Mouse (Mus musculus) CH12.LX (cell line): Measurements from ENCODE around the gene Dedd. TPM values are rescaled to one million over a fixed set of nuclear protein-coding genes. Genes with fewer than 3 reads are reported as not detected.

Experiments
- DNase-seq: peaks from one replicate; pipeline ENCODE4 v3.0.0-alpha.2; 2013; ENCODE audit errors: extremely low read depth
- H3K27ac ChIP-seq: 2 replicates; pipeline ENCODE4 v1.5.1; 2012; ENCODE audit warnings: low read depth, mild to moderate bottlenecking, control low read depth, moderate library complexity; ENCODE audit not compliant: insufficient read depth
- H3K27me3 ChIP-seq: replicated peaks from 2 replicates; pipeline ENCODE3; 2012; ENCODE audit warnings: inconsistent platforms
- H3K36me3 ChIP-seq, 2 experiments: replicated peaks in 1 of 2; 2 replicates each; pipeline versions ENCODE3 to v1.6.1; 2012; ENCODE audit warnings: inconsistent platforms in 1 of 2, low read length in 1 of 2, mild to moderate bottlenecking in 1 of 2, mixed read lengths in 1 of 2, moderate library complexity in 1 of 2; ENCODE audit not compliant: control insufficient read depth in 1 of 2, insufficient read depth in 1 of 2
- H3K4me1 ChIP-seq, 2 experiments: 2 replicates each; pipeline ENCODE4 v1.6.1; 2012; ENCODE audit warnings: inconsistent platforms in 1 of 2, moderate library complexity in 1 of 2; ENCODE audit not compliant: insufficient read depth in 2 of 2, control insufficient read depth in 1 of 2
- H3K4me2 ChIP-seq: 2 replicates; pipeline ENCODE4 v1.6.1; 2012; ENCODE audit warnings: low read depth, mild to moderate bottlenecking, control low read depth; ENCODE audit not compliant: poor library complexity, insufficient read depth, severe bottlenecking
- H3K4me3 ChIP-seq, 3 experiments: fragments of 150-350 bp in 1 of 3; sonication (generic) in 1 of 3; replicated peaks in 1 of 3; 2 replicates each; pipeline versions ENCODE3 to v1.5.1; 2011 to 2012; ENCODE audit warnings: low read depth in 2 of 3, low read length in 2 of 3, mild to moderate bottlenecking in 2 of 3, moderate library complexity in 2 of 3, control low read depth in 1 of 3, improper control_type of control experiment in 1 of 3, inconsistent platforms in 1 of 3, mixed read lengths in 1 of 3; ENCODE audit not compliant: poor library complexity in 1 of 3
- H3K79me2 ChIP-seq: replicated peaks from 2 replicates; pipeline ENCODE4 v1.6.1; 2012; ENCODE audit warnings: mild to moderate bottlenecking, moderate library complexity; ENCODE audit not compliant: control insufficient read depth, poor library complexity, insufficient read depth, severe bottlenecking; ENCODE audit errors: extremely low read depth
- H3K9ac ChIP-seq: 2 replicates; pipeline ENCODE4 v1.6.1; 2012; ENCODE audit warnings: low read depth, mild to moderate bottlenecking, control low read depth, moderate library complexity; ENCODE audit not compliant: insufficient read depth
- H3K9me3 ChIP-seq: replicated peaks from 2 replicates; pipeline ENCODE3; 2012; ENCODE audit warnings: low read length, inconsistent platforms, mixed read lengths
- BHLHE40 ChIP-seq: IDR thresholded peaks from 2 replicates; pipeline ENCODE4 v1.6.1; 2011; ENCODE audit warnings: mild to moderate bottlenecking, low read depth, low read length, improper control_type of control experiment
- CHD1 ChIP-seq: IDR thresholded peaks from 2 replicates; pipeline ENCODE4 v1.6.1; 2012; ENCODE audit warnings: low read depth, low read length, improper control_type of control experiment, inconsistent platforms
- CHD2 ChIP-seq: IDR thresholded peaks from 2 replicates; pipeline ENCODE4 v1.6.1; 2011; ENCODE audit warnings: low read length, improper control_type of control experiment
- CTCF ChIP-seq, 2 experiments: IDR thresholded peaks in 1 of 2; conservative IDR thresholded peaks in 1 of 2; 2 replicates each; pipeline ENCODE4 v1.5.1; 2011 to 2012; ENCODE audit warnings: low read depth in 2 of 2, low read length in 2 of 2, improper control_type of control experiment in 1 of 2, inconsistent platforms in 1 of 2, mild to moderate bottlenecking in 1 of 2, moderate library complexity in 1 of 2
- E2F4 ChIP-seq: IDR thresholded peaks from 2 replicates; pipeline ENCODE4 v1.6.1; 2011; ENCODE audit warnings: low read depth, low read length, improper control_type of control experiment; ENCODE audit not compliant: insufficient replicate concordance
- ELF1 ChIP-seq: IDR thresholded peaks from 2 replicates; pipeline ENCODE4 v1.6.1; 2014; ENCODE audit warnings: low read depth, mild to moderate bottlenecking, inconsistent platforms, low read length, improper control_type of control experiment
- EP300 ChIP-seq: IDR thresholded peaks from 2 replicates; pipeline ENCODE4 v1.6.1; 2011; ENCODE audit warnings: low read length, improper control_type of control experiment
- ETS1 ChIP-seq: conservative IDR thresholded peaks from 2 replicates; pipeline ENCODE4 v1.6.1; 2012; ENCODE audit warnings: low read depth, mild to moderate bottlenecking, inconsistent platforms, low read length, improper control_type of control experiment, moderate library complexity
- GABPA ChIP-seq: IDR thresholded peaks from 2 replicates; pipeline ENCODE4 v1.6.1; 2012; ENCODE audit warnings: low read depth, low read length, improper control_type of control experiment, inconsistent platforms; ENCODE audit not compliant: insufficient replicate concordance
- HCFC1 ChIP-seq: IDR thresholded peaks from 2 replicates; pipeline ENCODE4 v1.6.1; 2012; ENCODE audit warnings: low read depth, mild to moderate bottlenecking, inconsistent platforms, low read length, improper control_type of control experiment
- IRF4 ChIP-seq: IDR thresholded peaks from 2 replicates; pipeline ENCODE4 v1.6.1; 2014; ENCODE audit warnings: low read depth, mild to moderate bottlenecking, inconsistent platforms, low read length, improper control_type of control experiment
- JUN ChIP-seq: IDR thresholded peaks from 2 replicates; pipeline ENCODE4 v1.6.1; 2011; ENCODE audit warnings: low read depth, mild to moderate bottlenecking, low read length, improper control_type of control experiment, moderate library complexity; ENCODE audit not compliant: insufficient read depth
- JUND ChIP-seq: conservative IDR thresholded peaks from 2 replicates; pipeline ENCODE4 v1.6.1; 2011; ENCODE audit warnings: low read depth, low read length, improper control_type of control experiment
- KAT2A ChIP-seq: IDR thresholded peaks from 2 replicates; pipeline ENCODE4 v1.6.1; 2012; ENCODE audit warnings: low read length, improper control_type of control experiment, inconsistent platforms; ENCODE audit not compliant: insufficient replicate concordance
- MAFK ChIP-seq: IDR thresholded peaks from 2 replicates; pipeline ENCODE4 v1.6.1; 2011; ENCODE audit warnings: low read length, improper control_type of control experiment; ENCODE audit not compliant: insufficient replicate concordance
- MAX ChIP-seq: IDR thresholded peaks from 2 replicates; pipeline ENCODE4 v1.6.1; 2011; ENCODE audit warnings: low read length, improper control_type of control experiment
- MAZ ChIP-seq: IDR thresholded peaks from 2 replicates; pipeline ENCODE4 v1.6.1; 2012; ENCODE audit warnings: low read depth, mild to moderate bottlenecking, inconsistent platforms, low read length, improper control_type of control experiment, moderate library complexity
- MEF2A ChIP-seq: IDR thresholded peaks from 2 replicates; pipeline ENCODE4 v1.6.1; 2014; ENCODE audit warnings: low read depth, mild to moderate bottlenecking, inconsistent platforms, low read length, improper control_type of control experiment, borderline replicate concordance
- MXI1 ChIP-seq: IDR thresholded peaks from 2 replicates; pipeline ENCODE4 v1.6.1; 2011; ENCODE audit warnings: mild to moderate bottlenecking, low read depth, low read length, improper control_type of control experiment
- MYC ChIP-seq: IDR thresholded peaks from 2 replicates; pipeline ENCODE4 v1.6.1; 2011; ENCODE audit warnings: low read depth, mild to moderate bottlenecking, improper control_type of control experiment, low read length
- NELFE ChIP-seq: IDR thresholded peaks from 2 replicates; pipeline ENCODE4 v1.6.1; 2011; ENCODE audit warnings: low read depth, low read length, improper control_type of control experiment
- NRF1 ChIP-seq: IDR thresholded peaks from 2 replicates; pipeline ENCODE4 v1.6.1; 2014; ENCODE audit warnings: low read depth, mild to moderate bottlenecking, inconsistent platforms, low read length, improper control_type of control experiment, moderate library complexity
- PAX5 ChIP-seq: IDR thresholded peaks from 2 replicates; pipeline ENCODE4 v1.6.1; 2012; ENCODE audit warnings: low read length, inconsistent platforms, mixed read lengths
- POLR2A ChIP-seq: IDR thresholded peaks from 2 replicates; pipeline ENCODE4 v1.6.1; 2011; ENCODE audit warnings: low read depth, mild to moderate bottlenecking, improper control_type of control experiment, low read length
- POLR2AphosphoS2 ChIP-seq: IDR thresholded peaks from 2 replicates; pipeline ENCODE4 v1.6.1; 2011; ENCODE audit warnings: low read depth, low read length, improper control_type of control experiment
- RAD21 ChIP-seq: IDR thresholded peaks from 2 replicates; pipeline ENCODE4 v1.6.1; 2011; ENCODE audit warnings: low read depth, mild to moderate bottlenecking, low read length, improper control_type of control experiment, moderate library complexity
- RCOR1 ChIP-seq: conservative IDR thresholded peaks from 2 replicates; pipeline ENCODE4 v1.6.1; 2012; ENCODE audit warnings: low read depth, mild to moderate bottlenecking, inconsistent platforms, low read length, improper control_type of control experiment
- SIN3A ChIP-seq: IDR thresholded peaks from 2 replicates; pipeline ENCODE4 v1.6.1; 2012; ENCODE audit warnings: low read length, improper control_type of control experiment, inconsistent platforms
- SMC3 ChIP-seq: IDR thresholded peaks from 2 replicates; pipeline ENCODE4 v1.6.1; 2011; ENCODE audit warnings: low read depth, low read length, improper control_type of control experiment
- TBP ChIP-seq: conservative IDR thresholded peaks from 2 replicates; pipeline ENCODE4 v1.6.1; 2011; ENCODE audit warnings: low read depth, low read length, improper control_type of control experiment
- TCF12 ChIP-seq: IDR thresholded peaks from 2 replicates; pipeline ENCODE4 v1.6.1; 2014; ENCODE audit warnings: low read depth, mild to moderate bottlenecking, inconsistent platforms, low read length, improper control_type of control experiment
- UBTF ChIP-seq: IDR thresholded peaks from 2 replicates; pipeline ENCODE4 v1.6.1; 2012; ENCODE audit warnings: low read depth, mild to moderate bottlenecking, inconsistent platforms, low read length, improper control_type of control experiment, moderate library complexity
- USF1 ChIP-seq: IDR thresholded peaks from 2 replicates; pipeline ENCODE4 v1.6.1; 2014; ENCODE audit warnings: low read depth, mild to moderate bottlenecking, inconsistent platforms, low read length, improper control_type of control experiment
- USF2 ChIP-seq: conservative IDR thresholded peaks from 2 replicates; pipeline ENCODE4 v1.6.1; 2011; ENCODE audit warnings: low read depth, low read length, improper control_type of control experiment
- ZC3H11A ChIP-seq: IDR thresholded peaks from 2 replicates; pipeline ENCODE4 v1.6.1; 2012; ENCODE audit warnings: low read depth, mild to moderate bottlenecking, inconsistent platforms, low read length, improper control_type of control experiment
- ZKSCAN1 ChIP-seq: IDR thresholded peaks from 2 replicates; pipeline ENCODE4 v1.6.1; 2012; ENCODE audit warnings: low read depth, inconsistent platforms, low read length, improper control_type of control experiment, borderline replicate concordance
- ZMIZ1 ChIP-seq: IDR thresholded peaks from 2 replicates; pipeline ENCODE4 v1.6.1; 2012; ENCODE audit warnings: low read depth, mild to moderate bottlenecking, inconsistent platforms, low read length, improper control_type of control experiment
- ZNF384 ChIP-seq: IDR thresholded peaks from 2 replicates; pipeline ENCODE4 v1.6.1; 2012; ENCODE audit warnings: low read depth, low read length, improper control_type of control experiment, inconsistent platforms
- dilution Hi-C: fragments of 300-500 bp; cut with MboI; formaldehyde crosslinking; loops from 2 replicates; pipeline ENCODE4 v1.14.3; 2020; ENCODE audit warnings: low sequenced_read_pairs; ENCODE audit not compliant: extremely low pct_unique_long_range_greater_than_20kb, extremely low pct_ligation_motif_present
- in situ Hi-C: fragments of 300-500 bp; cut with MboI; formaldehyde crosslinking; loops from 3 replicates; pipeline ENCODE4 v1.14.3; 2019; ENCODE audit warnings: low sequenced_read_pairs, low pct_ligation_motif_present, low pct_unique_long_range_greater_than_20kb, mixed read lengths
- polyA plus RNA-seq: library from polyadenylated mRNA; unstranded; fragments of >175 nt; gene quantifications from 2 replicates; pipeline ENCODE4 v1.2.1, GENCODE M21; 2012; ENCODE audit warnings: low read depth; ENCODE audit not compliant: insufficient read length
- total RNA-seq, 2 experiments: library from RNA; depleted of rRNA; stranded (reverse); fragments of 300-350 nt in 1 of 2; fragments of >200 nt in 1 of 2; gene quantifications; 2 replicates each; pipeline ENCODE4 v1.2.3; 2012 to 2014

The Dedd gene
- total RNA-seq (2012; rRNA removed) (18.7 and 21.5 TPM in 2 replicates), total RNA-seq (2014; rRNA removed) (13.1 and 14.5 TPM in 2 replicates), polyA plus RNA-seq (34.5 and 35.8 TPM in 2 replicates)

- peak; percentile 92 for DNase-seq
- Histone ChIP-seq H3K79me2 (peaks cover 51% of the 10 kb centered on the region), H3K4me1 (peaks cover 13 to 54% of the 10 kb centered on the region in 2 experiments), H3K9ac (peak within 1 kb of the TSS; percentile 95), H3K9me3 (no peaks in the 10 kb centered on the region), H3K4me3 (peak within 1 kb of the TSS; percentile 85 to 98 (median 90)), H3K27me3 (no peaks in the 10 kb centered on the region), H3K27ac (peak within 1 kb of the TSS; percentile 91), H3K36me3 (peaks cover 2 to 40% of the 10 kb centered on the region in 2 experiments), H3K4me2 (peak within 1 kb of the TSS; percentile 99)
- TF ChIP-seq POLR2AphosphoS2 (0 out of 2 replicates have a peak, but pooled peaks have one; percentile 45), JUND (no peak), USF1 (no peak), CHD2 (peak; percentile 96), EP300 (no peak), TCF12 (0 out of 2 replicates have a peak, but pooled peaks have one; percentile 53), PAX5 (no peak), HCFC1 (peak; percentile 91), IRF4 (peak; percentile 43; the same call in 1 of the 2 replicates), KAT2A (peak; percentile 87), CHD1 (no peak), USF2 (no peak), ETS1 (no peak), TBP (peak; percentile 45; the same call in 1 of the 2 replicates), GABPA (no peak; the same call in 1 of the 2 replicates), UBTF (peak; percentile 84), SMC3 (no peak), POLR2A (peak; percentile 64), MAFK (no peak), NRF1 (peak; percentile 82), BHLHE40 (no peak), ZC3H11A (no peak), E2F4 (no peak), CTCF (conservative IDR thresholded peaks at IDR 0.05 in 1 of 2, IDR thresholded peaks at IDR 0.05 in 1 of 2; ENCODE audit: low read depth in 2 of 2, low read length in 2 of 2) (no peak), RAD21 (no peak), MAX (peak; percentile 64; the same call in 1 of the 2 replicates), ELF1 (peak; percentile 93), ZNF384 (0 out of 2 replicates have a peak, but pooled peaks have one; percentile 22), ZMIZ1 (peak; percentile 75), MXI1 (peak; percentile 43; the same call in 1 of the 2 replicates), MEF2A (no peak), JUN (no peak), SIN3A (peak; percentile 81), MYC (0 out of 2 replicates have a peak, but pooled peaks have one; percentile 39), RCOR1 (0 out of 2 replicates have a peak, but pooled peaks have one; percentile 46), ZKSCAN1 (no peak), MAZ (no peak; the same call in 1 of the 2 replicates), NELFE (peak; percentile 52; the same call in 1 of the 2 replicates)
- in situ Hi-C loops = no loop called here
- dilution Hi-C loops = no loop called here
These were observed at the start of gene Dedd for GRCm38 (mm10) chr1:171328839-171329432. Dedd (plus strand) TSS chr1:171329145.
